Mouse (Mus musculus) erythroblast, embryonic 14.5 days (primary cell): Measurements from ENCODE around the gene Zfp931.

Experiments
- GATA1 ChIP-seq: IDR thresholded peaks from 2 replicates; pipeline ENCODE4 v1.6.1; 2012; ENCODE audit warnings: low read length, inconsistent platforms, mixed read lengths
- TAL1 ChIP-seq: IDR thresholded peaks from 3 replicates; pipeline ENCODE4 v1.6.1; 2012; ENCODE audit warnings: low read length, inconsistent platforms, mixed read lengths

- no peak for TF ChIP-seq TAL1
- no peak for TF ChIP-seq GATA1
These were observed 41.5 kb upstream of the Zfp931 start for GRCm38 (mm10) chr2:178119561-178120355.
